Comparison of ENCODE assay signal across 33 mouse cellular contexts in genomic region chr12:117505163-117505562, GRCm38 (mm10).
"Had no signal": no experiment of that assay in that cellular context is flagged by ENCODE, and none has a peak within 500 bp of the region (broad histone marks: within the 10 kb centered on the region; RNA-seq: fewer than 3 reads in every experiment).

No protein-coding gene starts in this region.

- H3K4me2 ChIP-seq: limb, embryonic 12.5 days; limb, embryonic 13.5 days; limb, embryonic 15.5 days; liver, embryonic 11.5 days; liver, embryonic 12.5 days; liver, embryonic 13.5 days; liver, embryonic 15.5 days; lung, embryonic 14.5 days; lung, embryonic 15.5 days; midbrain, embryonic 11.5 days; midbrain, embryonic 12.5 days; midbrain, embryonic 13.5 days; midbrain, embryonic 15.5 days; neural tube, embryonic 12.5 days; neural tube, embryonic 13.5 days had no signal

- DNase-seq: left cerebral cortex, postnatal 4 days; liver; liver, embryonic 13.5 days; liver, postnatal 0 days; lung, adult 18-20 months; lung, adult 2 months; lung, embryonic 14.5 days; lung, postnatal 10 days; lung, postnatal 14 days; lung, postnatal 36 days; lung, postnatal 4 days; midbrain, embryonic 14.5 days had no signal

- H3K4me1 ChIP-seq: limb, embryonic 10.5 days; limb, embryonic 12.5 days; limb, embryonic 15.5 days; liver, embryonic 12.5 days; liver, embryonic 13.5 days; liver, embryonic 15.5 days; megakaryocyte, embryonic 14.5 days; midbrain, embryonic 12.5 days; midbrain, embryonic 13.5 days; midbrain, embryonic 15.5 days; neural tube, embryonic 12.5 days; neural tube, embryonic 13.5 days had no signal

- H3K27me3 ChIP-seq: limb, embryonic 12.5 days; limb, embryonic 13.5 days; limb, embryonic 15.5 days; liver, embryonic 12.5 days; liver, embryonic 13.5 days; lung, embryonic 15.5 days; megakaryocyte, embryonic 14.5 days; midbrain, embryonic 12.5 days; midbrain, embryonic 13.5 days; midbrain, embryonic 15.5 days; neural tube, embryonic 12.5 days; neural tube, embryonic 13.5 days had no signal

- H3K9me3 ChIP-seq: limb, embryonic 10.5 days; limb, embryonic 12.5 days; limb, embryonic 13.5 days; limb, embryonic 15.5 days; liver, embryonic 12.5 days; liver, embryonic 13.5 days; liver, embryonic 15.5 days; lung, embryonic 15.5 days; midbrain, embryonic 10.5 days; midbrain, embryonic 13.5 days; midbrain, embryonic 15.5 days; neural tube, embryonic 12.5 days; neural tube, embryonic 13.5 days had no signal

- H3K36me3 ChIP-seq: limb, embryonic 10.5 days; limb, embryonic 12.5 days; limb, embryonic 13.5 days; limb, embryonic 15.5 days; liver, embryonic 12.5 days; liver, embryonic 13.5 days; liver, embryonic 15.5 days; lung, embryonic 15.5 days; midbrain, embryonic 10.5 days; midbrain, embryonic 12.5 days; midbrain, embryonic 13.5 days; midbrain, embryonic 15.5 days; neural tube, embryonic 12.5 days; neural tube, embryonic 13.5 days had no signal

- H3K27ac ChIP-seq: limb, embryonic 10.5 days; limb, embryonic 12.5 days; limb, embryonic 13.5 days; limb, embryonic 15.5 days; liver, embryonic 12.5 days; liver, embryonic 13.5 days; liver, embryonic 14.5 days; liver, embryonic 15.5 days; lung, embryonic 15.5 days; macrophage; midbrain, embryonic 10.5 days; midbrain, embryonic 12.5 days; midbrain, embryonic 13.5 days; midbrain, embryonic 15.5 days; neural tube, embryonic 12.5 days; neural tube, embryonic 13.5 days had no signal

- ATAC-seq: liver, embryonic 12.5 days; liver, postnatal 0 days; lung, postnatal 0 days; midbrain, embryonic 13.5 days; midbrain, embryonic 15.5 days; midbrain, embryonic 16.5 days had no signal

- H3K4me3 ChIP-seq: limb, embryonic 10.5 days; limb, embryonic 12.5 days; limb, embryonic 13.5 days; limb, embryonic 15.5 days; liver, embryonic 12.5 days; liver, embryonic 13.5 days; liver, embryonic 15.5 days; lung, embryonic 15.5 days; megakaryocyte, embryonic 14.5 days; midbrain, embryonic 10.5 days; midbrain, embryonic 12.5 days; midbrain, embryonic 13.5 days; midbrain, embryonic 15.5 days; myocyte; neural tube, embryonic 12.5 days; neural tube, embryonic 13.5 days had no signal

- H3K9ac ChIP-seq: limb, embryonic 12.5 days; limb, embryonic 13.5 days; limb, embryonic 15.5 days; liver, embryonic 12.5 days; liver, embryonic 13.5 days; liver, embryonic 14.5 days; liver, embryonic 15.5 days; liver, postnatal 0 days; lung, embryonic 14.5 days; lung, embryonic 15.5 days; midbrain, embryonic 12.5 days; midbrain, embryonic 13.5 days; midbrain, embryonic 15.5 days; neural tube, embryonic 12.5 days; neural tube, embryonic 13.5 days had no signal
